Mouse (Mus musculus) retina, postnatal 7 days (tissue): ENCODE results near the gene A830018L16Rik.

ENCODE experiments used
- DNase-seq: peaks from one replicate; pipeline ENCODE4 v3.0.0-alpha.2; 2012; ENCODE audit warnings: low read depth, low spot score

Gene A830018L16Rik

GRCm38 (mm10) chr1:11652773-11653172 is 238.9 kb downstream of the A830018L16Rik start:
- no peak for DNase-seq

- DNase-seq, result peak; percentile 67
These were observed 243.6 kb downstream of the A830018L16Rik start for GRCm38 (mm10) chr1:11657341-11658060.

- no peak for DNase-seq
These were observed 244.2 kb downstream of the A830018L16Rik start for GRCm38 (mm10) chr1:11658061-11658625.

DNA sequence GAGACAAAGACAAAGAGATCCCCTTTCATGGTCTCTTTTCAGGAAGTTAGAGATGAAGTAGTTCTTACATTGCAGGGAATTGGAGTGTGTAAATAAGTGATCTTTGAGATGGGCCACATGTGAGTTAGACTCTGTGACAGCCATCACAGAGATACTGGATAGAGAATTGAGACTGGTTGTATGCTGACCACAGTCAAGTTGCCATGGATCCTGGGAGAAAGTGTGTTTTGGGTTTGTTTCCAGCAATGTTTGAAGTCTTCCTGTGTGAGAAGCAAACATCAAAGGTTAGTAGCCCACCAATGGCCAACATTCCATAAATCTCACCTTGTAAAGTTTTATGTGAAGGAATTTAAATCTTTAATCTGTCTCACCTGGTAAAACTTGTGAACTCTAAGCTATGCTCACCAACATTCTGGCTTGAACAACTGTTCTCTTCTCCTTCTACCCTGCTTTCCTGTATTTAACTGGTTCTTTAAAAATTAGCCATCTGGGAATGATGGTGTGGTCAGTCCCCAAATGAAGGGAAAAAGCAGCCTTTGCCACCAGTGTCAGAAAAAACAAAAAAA is 330.9 kb downstream of the A830018L16Rik start:
- DNase-seq, result no peak

- no peak for DNase-seq
These were observed 334.5 kb downstream of the A830018L16Rik start for GRCm38 (mm10) chr1:11748424-11748823.

DNA sequence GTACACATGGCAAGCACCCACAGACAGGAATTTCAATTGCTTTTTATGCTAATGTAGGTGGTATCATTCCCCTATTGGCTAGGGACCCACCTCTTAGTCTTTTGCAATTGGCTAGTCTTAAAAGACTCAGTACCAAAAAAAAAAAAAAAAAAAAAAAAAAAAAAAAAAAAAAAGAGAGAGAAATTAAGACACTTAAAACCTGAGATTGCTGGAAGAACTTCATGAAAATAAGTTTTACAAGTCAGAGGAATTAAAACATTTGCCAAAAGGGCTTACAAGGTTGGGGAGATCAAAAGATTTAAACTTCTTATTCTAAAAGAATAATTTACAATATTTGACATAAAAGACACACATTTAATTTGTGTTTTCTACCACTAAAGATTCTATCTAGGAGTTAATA is 336.2 kb downstream of the A830018L16Rik start:
- DNase-seq, result no peak

DNA sequence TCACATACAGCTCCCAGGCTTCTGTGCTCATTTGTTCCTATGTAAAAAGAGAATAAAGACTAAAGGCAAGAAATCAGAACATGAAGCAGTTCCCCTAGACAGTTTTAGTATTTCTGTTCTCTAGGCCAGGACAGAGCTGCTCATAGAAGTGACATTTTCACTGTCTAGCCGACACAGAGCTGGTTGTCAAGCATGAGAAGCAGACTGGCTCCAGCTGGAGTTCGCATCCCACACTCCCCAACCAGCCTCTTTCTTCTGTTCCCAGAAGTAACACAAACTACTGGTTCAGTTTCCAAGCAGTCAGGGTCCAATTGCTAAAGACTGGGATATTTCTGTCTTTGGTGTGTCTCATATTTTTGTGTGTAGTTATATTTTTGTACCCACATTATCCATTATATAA is 336.7 kb downstream of the A830018L16Rik start:
- no peak for DNase-seq

DNA sequence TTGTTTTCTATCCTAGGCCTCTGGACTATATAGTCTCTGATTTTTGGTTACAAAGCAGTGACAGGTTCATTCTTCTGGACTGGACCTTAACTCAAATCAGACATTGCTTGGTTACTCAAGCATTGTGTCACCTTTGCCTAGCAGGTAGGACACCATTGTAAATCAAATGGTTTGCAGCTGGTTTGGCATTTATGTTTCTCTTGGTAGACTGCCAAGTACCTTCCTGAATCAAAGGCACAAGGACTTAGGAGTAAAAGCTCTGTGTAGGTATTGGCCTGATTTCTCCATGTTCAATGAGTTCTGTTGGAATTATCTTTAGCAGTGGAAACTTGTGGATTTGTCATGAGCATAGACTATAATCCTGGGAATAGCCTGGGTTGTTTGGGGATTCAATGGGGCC is 338.1 kb downstream of the A830018L16Rik start:
- DNase-seq, result no peak

DNA sequence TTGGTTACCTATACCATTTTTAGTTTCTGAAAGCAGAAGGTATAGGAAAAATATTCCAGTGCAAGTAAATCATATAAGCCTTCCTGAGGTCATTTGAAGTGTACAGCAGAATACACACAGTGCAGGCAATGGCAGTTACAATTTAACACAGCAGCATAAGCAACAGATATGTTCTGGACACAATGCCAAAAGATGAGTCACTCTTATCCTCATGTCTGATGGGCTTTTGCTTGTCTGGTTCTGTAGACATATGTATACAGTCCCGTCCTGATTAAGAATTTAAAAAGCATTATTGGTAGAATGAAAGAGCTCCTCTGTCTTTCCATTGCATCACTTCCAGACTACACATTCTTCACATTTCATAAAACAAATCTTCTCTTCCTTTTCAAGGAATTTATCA is 374.4 kb downstream of the A830018L16Rik start:
- DNase-seq, result no peak

DNA sequence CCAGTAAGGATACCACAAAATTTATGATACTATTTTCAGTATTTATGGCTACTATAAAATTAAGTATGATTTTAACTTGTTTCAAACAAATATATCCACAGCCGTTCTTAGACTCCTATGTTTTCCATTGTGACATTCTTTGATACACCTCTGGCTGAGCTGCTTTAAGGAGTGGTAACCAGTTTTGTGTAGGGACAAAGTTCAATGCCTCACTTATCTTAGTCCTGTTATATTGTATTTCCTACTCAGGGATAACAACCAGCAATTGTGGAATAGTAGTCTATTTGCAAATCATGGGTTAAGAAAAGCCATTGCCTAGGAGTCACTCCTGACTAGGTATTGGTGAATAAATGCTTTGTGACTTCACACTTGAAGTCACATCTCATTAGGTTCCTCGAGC is 378.9 kb downstream of the A830018L16Rik start:
- DNase-seq, result no peak

DNA sequence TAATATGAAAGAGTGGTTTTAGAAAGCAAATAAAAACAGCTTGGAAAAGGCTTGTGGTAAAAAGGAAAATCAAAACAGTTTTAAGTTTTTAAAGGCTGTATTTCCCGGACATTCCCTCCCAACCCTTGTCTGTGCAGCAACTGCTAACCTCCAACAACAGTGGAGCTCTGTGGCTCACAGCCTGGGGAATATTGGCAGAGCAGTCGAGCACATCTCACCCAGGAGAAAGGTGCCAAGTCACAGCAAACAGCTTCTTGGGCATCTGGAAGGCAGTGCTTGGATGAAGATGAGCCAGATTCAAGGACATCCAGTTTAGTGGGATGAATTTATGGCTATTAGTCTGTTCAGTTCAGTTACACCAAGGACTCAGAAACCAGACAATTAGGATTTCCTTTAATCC is 381.8 kb downstream of the A830018L16Rik start:
- DNase-seq, result no peak

- no peak for DNase-seq
These were observed 458.9 kb downstream of the A830018L16Rik start for GRCm38 (mm10) chr1:11872847-11873246.

GRCm38 (mm10) chr1:11873573-11873972 is 459.7 kb downstream of the A830018L16Rik start:
- no peak for DNase-seq

GRCm38 (mm10) chr1:11881706-11882105 is 467.8 kb downstream of the A830018L16Rik start:
- no peak for DNase-seq

DNA sequence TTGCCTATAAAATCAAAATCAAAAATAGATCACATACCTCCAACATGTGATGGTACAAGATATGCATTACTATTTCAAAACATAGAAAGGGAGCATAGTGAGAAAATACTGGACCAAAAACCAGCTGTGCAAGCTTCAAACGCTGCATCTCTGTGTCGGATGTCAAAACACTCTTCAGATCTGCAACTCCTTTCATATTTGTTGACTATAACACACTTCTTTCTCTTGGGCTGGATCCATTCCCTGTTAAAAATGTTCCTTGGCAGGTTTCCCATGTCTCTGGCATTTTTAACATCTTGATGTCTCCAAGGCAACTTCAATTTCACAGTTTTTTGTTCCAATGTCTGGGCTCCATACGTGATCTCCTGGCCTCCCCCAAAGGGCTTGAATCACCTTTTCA is 481.8 kb downstream of the A830018L16Rik start:
- no peak for DNase-seq

DNA sequence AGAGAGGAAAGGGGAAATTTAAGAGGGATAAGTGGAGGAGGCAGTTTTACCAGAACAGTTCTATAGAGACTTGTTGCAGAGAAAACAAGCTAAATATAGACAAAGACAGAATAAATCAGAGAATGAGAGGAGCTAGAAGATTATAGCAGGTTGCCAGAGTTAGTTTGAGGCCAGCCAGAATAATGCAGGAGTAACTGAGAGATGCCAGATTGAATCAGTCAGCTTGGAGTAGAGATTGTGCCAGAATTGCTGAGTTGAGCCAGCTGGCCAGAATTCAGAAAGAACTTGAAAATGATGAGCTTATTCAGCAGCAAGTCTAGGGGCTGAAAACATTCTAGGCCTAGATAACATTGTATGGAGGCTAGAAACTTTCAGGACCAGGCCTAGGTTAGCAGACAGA is 502.0 kb downstream of the A830018L16Rik start:
- no peak for DNase-seq

GRCm38 (mm10) chr1:11936984-11937383 is 523.1 kb downstream of the A830018L16Rik start:
- DNase-seq, result no peak

GRCm38 (mm10) chr1:11959421-11960206 is 545.7 kb downstream of the A830018L16Rik start:
- no peak for DNase-seq

DNA sequence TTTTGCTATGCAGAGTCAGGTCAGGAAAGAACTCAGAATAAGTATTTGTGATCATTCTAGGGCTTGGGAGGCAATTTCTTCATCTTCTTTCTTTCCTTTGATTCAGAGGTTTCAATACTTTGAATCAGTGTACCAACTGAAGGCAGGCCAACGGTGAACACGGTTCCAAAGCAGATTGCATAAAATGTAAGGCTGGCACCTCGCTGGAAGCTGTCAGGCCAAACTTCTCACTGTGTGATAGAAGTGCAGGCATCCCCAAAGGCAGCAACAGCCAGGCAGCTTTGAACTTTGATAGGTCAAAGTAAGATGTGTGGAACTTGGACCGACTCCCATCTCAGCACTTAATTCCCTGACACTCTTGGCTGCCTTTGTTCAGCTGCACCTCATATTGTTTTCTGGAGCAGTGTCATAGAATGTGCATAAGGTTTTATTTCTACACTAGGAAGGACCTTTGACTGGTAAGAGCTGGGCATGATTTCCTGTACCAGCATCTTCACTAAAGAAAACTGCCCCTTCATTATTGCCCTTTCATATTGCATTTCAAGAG is 568.8 kb downstream of the A830018L16Rik start:
- DNase-seq, result no peak

- DNase-seq, result no peak
These were observed 576.1 kb downstream of the A830018L16Rik start for GRCm38 (mm10) chr1:11990011-11990410.

- DNase-seq, result no peak
These were observed 582.5 kb downstream of the A830018L16Rik start for GRCm38 (mm10) chr1:11996297-11996878.

GRCm38 (mm10) chr1:11997574-11997973 is 583.7 kb downstream of the A830018L16Rik start:
- DNase-seq, result no peak
